Mouse (Mus musculus): ENCODE measurements around the gene Lrmda. TPM values are rescaled to one million over a fixed set of nuclear protein-coding genes. Genes with fewer than 3 reads are reported as not detected.

Gene Lrmda
- polyA plus RNA-seq, 1 experiment from 2014 or later = 0.20 TPM

DNA sequence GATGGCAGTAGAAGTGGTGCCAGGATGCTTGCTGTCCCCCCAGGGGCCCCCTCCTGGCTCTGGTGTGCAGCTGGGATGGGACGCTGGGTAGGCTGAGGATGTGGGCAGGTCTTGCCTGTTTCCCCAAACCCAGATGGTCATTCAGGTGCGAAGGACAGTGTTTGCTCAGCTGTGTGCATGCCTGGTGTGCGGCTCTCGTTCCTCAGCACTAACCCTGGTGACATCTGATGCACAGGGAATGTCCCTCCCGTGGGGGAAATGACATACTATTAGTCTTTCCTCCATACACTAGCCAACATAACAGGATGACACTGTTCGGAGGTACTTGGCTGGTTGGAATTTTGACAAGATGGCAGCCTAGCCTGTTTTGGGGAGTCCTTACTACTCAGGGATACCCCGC lies 69.8 kb downstream of the Lrmda start:
- H3K4me2 ChIP-seq (replicated peaks; ENCODE audit: low read depth, low read length) = no peak overlapping the region
- no peaks in the 10 kb centered on the region for H3K27me3 ChIP-seq (ENCODE audit: control insufficient read depth, insufficient read depth, low read length)
- H3K4me3 ChIP-seq (ENCODE audit: low read depth, low read length) = no peak overlapping the region
- no peak overlapping the region for H3K9ac ChIP-seq (ENCODE audit: low read depth, low read length)
- 0 out of 2 replicates have a peak overlapping the region, but pooled peaks have one; percentile 17 for H3K27ac ChIP-seq (ENCODE audit: low read depth, low read length)
- DNase-seq (ENCODE audit: low spot score) = no peak
- no peaks in the 10 kb centered on the region for H3K36me3 ChIP-seq (ENCODE audit: control insufficient read depth, insufficient read depth, low read length)
- 68% methylated on average over 7 of the region's 7 CpGs for whole genome bisulfite sequencing
- ATAC-seq (ENCODE audit: low FRiP score) = no peak
- H3K4me1 ChIP-seq (replicated peaks; ENCODE audit: control insufficient read depth, insufficient read depth, low read length) = no peaks in the 10 kb centered on the region
- no peaks in the 10 kb centered on the region for H3K9me3 ChIP-seq (ENCODE audit: control insufficient read depth, low read length)

DNA sequence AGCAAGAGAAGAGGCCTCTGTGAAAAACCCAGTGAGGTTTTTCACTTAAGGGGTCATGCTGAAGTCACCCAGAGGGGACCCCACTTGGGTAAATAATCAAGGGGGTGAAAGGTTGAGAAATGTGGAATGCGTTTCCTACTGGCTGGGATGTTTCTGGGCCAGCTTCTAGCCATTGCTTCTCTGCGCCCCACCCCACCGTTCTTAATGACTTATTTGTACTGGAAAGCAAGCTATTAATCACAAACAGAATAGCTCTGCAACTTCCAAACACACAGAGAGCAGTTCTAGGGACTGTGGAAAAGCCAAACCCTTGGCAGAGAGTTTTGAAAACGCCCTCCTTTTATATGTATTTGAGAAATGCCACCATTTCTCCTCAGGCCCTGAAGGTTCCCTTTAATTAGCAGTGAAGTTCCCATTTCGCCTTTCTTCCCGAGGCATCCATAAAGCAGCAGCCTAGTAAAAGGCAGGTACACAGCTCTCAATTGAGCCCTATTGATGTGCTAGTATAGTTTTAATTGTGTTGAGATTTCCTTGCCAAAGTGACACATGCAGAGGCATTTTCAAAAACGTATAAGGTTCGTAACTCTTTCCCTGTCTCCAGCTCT lies 70.5 kb downstream of the Lrmda start:
- 65% methylated on average over 8 of the region's 8 CpGs for WGBS
- no peaks in the 10 kb centered on the region for H3K4me1 ChIP-seq (replicated peaks; ENCODE audit: control insufficient read depth, insufficient read depth, low read length)
- no peak overlapping the region for H3K4me2 ChIP-seq (replicated peaks; ENCODE audit: low read depth, low read length)
- H3K36me3 ChIP-seq (ENCODE audit: control insufficient read depth, insufficient read depth, low read length) = no peaks in the 10 kb centered on the region
- H3K9ac ChIP-seq (ENCODE audit: low read depth, low read length) = no peak overlapping the region
- DNase-seq (ENCODE audit: low spot score) (no peak), ATAC-seq (ENCODE audit: low FRiP score) (no peak)
- H3K9me3 ChIP-seq (ENCODE audit: control insufficient read depth, low read length) = no peaks in the 10 kb centered on the region
- peak overlapping the region; percentile 21; the same call in 1 of the 2 replicates for H3K27ac ChIP-seq (ENCODE audit: low read depth, low read length)
- no peaks in the 10 kb centered on the region for H3K27me3 ChIP-seq (ENCODE audit: control insufficient read depth, insufficient read depth, low read length)
- no peak overlapping the region for H3K4me3 ChIP-seq (ENCODE audit: low read depth, low read length)

DNA sequence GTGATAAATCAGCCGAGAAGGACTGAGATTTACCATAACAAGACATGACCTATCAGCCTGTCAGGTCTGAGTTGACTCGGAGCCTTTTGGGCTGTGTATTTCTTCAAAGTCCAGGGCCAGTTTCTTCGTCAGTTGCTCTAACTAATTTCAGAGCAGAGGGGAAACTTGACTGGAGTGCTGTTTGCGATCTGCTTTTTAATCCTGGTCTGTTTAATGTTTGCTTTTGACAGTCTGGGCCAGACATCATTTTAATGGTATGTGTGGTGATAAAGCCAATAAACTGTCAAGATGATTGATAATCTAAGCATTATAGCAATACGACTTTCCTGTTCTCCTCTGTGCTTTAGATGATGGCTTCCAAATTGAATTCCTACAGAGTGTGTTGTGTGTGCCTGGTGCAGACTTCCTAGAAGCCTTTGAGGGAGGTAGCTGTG lies 71.3 kb downstream of the Lrmda start:
- no peaks in the 10 kb centered on the region for H3K4me1 ChIP-seq (replicated peaks; ENCODE audit: control insufficient read depth, insufficient read depth, low read length)
- no peak for ATAC-seq (ENCODE audit: low FRiP score)
- H3K9me3 ChIP-seq (ENCODE audit: control insufficient read depth, low read length) = no peaks in the 10 kb centered on the region
- H3K4me2 ChIP-seq (replicated peaks; ENCODE audit: low read depth, low read length) = no peak overlapping the region
- 51% methylated on average over 5 of the region's 5 CpGs for WGBS
- DNase-seq (ENCODE audit: low spot score) = no peak
- H3K27ac ChIP-seq (ENCODE audit: low read depth, low read length) = no peak overlapping the region
- H3K27me3 ChIP-seq (ENCODE audit: control insufficient read depth, insufficient read depth, low read length) = no peaks in the 10 kb centered on the region
- no peak overlapping the region for H3K9ac ChIP-seq (ENCODE audit: low read depth, low read length)
- H3K4me3 ChIP-seq (ENCODE audit: low read depth, low read length) = no peak overlapping the region
- H3K36me3 ChIP-seq (ENCODE audit: control insufficient read depth, insufficient read depth, low read length) = no peaks in the 10 kb centered on the region

DNA sequence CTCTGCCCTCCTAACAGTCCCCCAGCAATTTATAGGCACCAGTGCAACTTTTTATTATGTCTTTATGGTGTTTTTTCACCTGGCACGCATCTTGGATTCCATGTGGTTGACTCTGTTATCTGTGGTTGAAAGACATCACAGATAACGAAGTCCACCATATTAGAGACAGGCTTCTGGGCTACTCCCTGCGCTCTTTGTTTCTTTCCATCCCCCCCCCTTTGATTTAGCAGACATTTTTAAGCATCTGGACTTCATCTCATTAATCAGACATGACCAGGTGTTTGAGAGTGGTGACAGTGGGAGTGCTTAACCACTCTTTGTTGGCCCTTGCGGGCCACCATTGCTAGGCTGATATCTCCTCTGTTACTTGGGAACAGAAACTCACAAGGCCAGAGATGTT lies 71.8 kb downstream of the Lrmda start:
- H3K9me3 ChIP-seq (ENCODE audit: control insufficient read depth, low read length) = no peaks in the 10 kb centered on the region
- ATAC-seq (ENCODE audit: low FRiP score) = no peak
- H3K27ac ChIP-seq (ENCODE audit: low read depth, low read length) = no peak overlapping the region
- no peak overlapping the region for H3K4me2 ChIP-seq (replicated peaks; ENCODE audit: low read depth, low read length)
- H3K27me3 ChIP-seq (ENCODE audit: control insufficient read depth, insufficient read depth, low read length) = no peaks in the 10 kb centered on the region
- H3K4me1 ChIP-seq (replicated peaks; ENCODE audit: control insufficient read depth, insufficient read depth, low read length) = no peaks in the 10 kb centered on the region
- H3K4me3 ChIP-seq (ENCODE audit: low read depth, low read length) = no peak overlapping the region
- no peak for DNase-seq (ENCODE audit: low spot score)
- H3K9ac ChIP-seq (ENCODE audit: low read depth, low read length) = no peak overlapping the region
- 84% methylated on average over 4 of the region's 4 CpGs for WGBS
- H3K36me3 ChIP-seq (ENCODE audit: control insufficient read depth, insufficient read depth, low read length) = no peaks in the 10 kb centered on the region

DNA sequence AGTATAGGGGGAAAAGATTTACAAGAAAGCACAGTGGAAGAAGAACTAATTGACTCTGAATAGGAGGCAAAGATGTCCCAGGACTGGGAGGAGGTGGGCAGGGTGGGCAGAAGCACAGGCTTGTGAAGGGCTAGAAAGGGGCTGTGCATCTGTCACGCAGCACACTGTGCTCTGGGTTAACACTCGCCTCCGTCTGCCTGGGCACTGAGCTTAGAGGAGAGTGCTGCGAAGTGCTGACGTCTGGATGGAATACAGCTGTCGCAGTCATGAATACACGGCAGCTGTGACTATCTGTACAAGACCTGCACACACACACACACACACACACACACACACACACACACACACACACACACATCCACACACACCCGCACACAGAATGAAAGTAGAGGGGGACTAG lies 73.6 kb downstream of the Lrmda start:
- Histone ChIP-seq H3K9ac (ENCODE audit: low read depth, low read length) (no peak overlapping the region), H3K27me3 (ENCODE audit: control insufficient read depth, insufficient read depth, low read length) (no peaks in the 10 kb centered on the region), H3K4me2 (replicated peaks; ENCODE audit: low read depth, low read length) (no peak overlapping the region), H3K27ac (ENCODE audit: low read depth, low read length) (no peak overlapping the region), H3K4me1 (replicated peaks; ENCODE audit: control insufficient read depth, insufficient read depth, low read length) (no peaks in the 10 kb centered on the region), H3K36me3 (ENCODE audit: control insufficient read depth, insufficient read depth, low read length) (no peaks in the 10 kb centered on the region), H3K9me3 (ENCODE audit: control insufficient read depth, low read length) (no peaks in the 10 kb centered on the region), H3K4me3 (ENCODE audit: low read depth, low read length) (no peak overlapping the region)
- no peak for ATAC-seq (ENCODE audit: low FRiP score)
- DNase-seq (ENCODE audit: low spot score) = no peak
- WGBS = 42% methylated on average over 8 of the region's 8 CpGs

DNA sequence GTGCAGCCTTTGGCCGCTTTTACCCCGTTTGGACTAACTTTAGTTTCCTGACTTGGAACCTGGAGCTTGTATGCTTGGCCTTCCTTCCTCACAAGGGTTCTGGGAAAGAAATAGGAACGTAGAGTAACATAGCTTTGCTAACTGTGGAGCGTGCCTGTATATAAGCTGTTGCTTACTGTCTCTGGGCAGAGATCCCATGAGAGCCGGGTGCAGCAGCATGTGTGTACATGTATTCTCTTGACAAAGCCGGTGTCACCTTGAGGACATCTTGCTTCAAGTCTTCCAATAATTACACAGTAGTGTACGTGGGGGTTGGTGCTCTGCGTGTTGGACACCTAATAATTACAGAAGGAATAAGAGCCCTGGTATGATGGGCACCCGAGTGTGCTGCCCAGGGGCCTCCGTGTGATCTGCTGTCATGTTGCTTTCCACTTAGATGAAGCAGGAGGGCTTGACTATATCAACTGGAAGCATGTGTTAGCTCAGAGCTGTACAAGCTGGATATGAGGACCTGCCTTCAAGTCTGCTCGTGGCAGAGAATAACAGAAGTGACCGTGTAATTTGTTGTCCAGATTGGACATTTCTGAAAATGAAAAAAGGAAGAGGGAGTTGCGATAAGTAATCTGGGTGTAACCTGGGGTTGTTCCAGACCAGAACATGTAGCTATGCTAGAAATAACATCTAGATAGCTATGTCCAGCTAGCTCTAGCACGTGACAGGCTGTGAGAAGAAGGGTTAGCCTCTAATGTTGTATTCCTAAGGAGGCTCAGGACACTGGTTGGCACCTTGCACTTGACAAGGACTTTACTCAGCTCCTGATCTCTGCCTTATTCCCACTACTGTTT lies 82.7 kb downstream of the Lrmda start:
- H3K4me3 ChIP-seq (ENCODE audit: low read depth, low read length) = no peak overlapping the region
- H3K4me1 ChIP-seq (replicated peaks; ENCODE audit: control insufficient read depth, insufficient read depth, low read length) = no peaks in the 10 kb centered on the region
- peaks cover 2% of the 10 kb centered on the region; the same call in 1 of the 2 replicates for H3K9me3 ChIP-seq (ENCODE audit: control insufficient read depth, low read length)
- no peaks in the 10 kb centered on the region for H3K27me3 ChIP-seq (ENCODE audit: control insufficient read depth, insufficient read depth, low read length)
- H3K9ac ChIP-seq (ENCODE audit: low read depth, low read length) = no peak overlapping the region
- 88% methylated on average over 14 of the region's 14 CpGs for WGBS
- H3K27ac ChIP-seq (ENCODE audit: low read depth, low read length) = no peak overlapping the region
- no peak overlapping the region for H3K4me2 ChIP-seq (replicated peaks; ENCODE audit: low read depth, low read length)
- H3K36me3 ChIP-seq (ENCODE audit: control insufficient read depth, insufficient read depth, low read length) = no peaks in the 10 kb centered on the region
- ATAC-seq (ENCODE audit: low FRiP score) (no peak), DNase-seq (ENCODE audit: low spot score) (no peak)

DNA sequence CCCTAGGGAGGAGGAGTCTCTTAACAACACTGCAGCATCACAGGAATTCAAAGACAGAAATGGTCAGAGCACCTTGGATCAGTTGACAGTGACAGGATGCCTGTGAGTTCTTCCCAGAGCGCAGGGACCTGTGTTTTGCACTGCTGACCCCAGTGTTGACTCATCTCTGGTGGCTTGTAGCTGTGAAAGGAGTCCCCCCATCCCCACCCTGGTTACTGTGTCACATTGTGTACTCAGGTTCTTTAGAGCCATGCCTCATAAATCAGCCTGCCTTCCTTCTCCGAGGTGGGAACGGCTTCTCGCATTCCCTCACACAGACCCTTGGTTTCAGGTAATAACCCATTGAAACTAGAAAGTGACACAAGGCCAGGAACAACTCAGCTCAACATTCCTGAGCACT lies 86.3 kb downstream of the Lrmda start:
- Histone ChIP-seq H3K4me3 (ENCODE audit: low read depth, low read length) (no peak overlapping the region), H3K9me3 (ENCODE audit: control insufficient read depth, low read length) (no peaks in the 10 kb centered on the region), H3K4me1 (replicated peaks; ENCODE audit: control insufficient read depth, insufficient read depth, low read length) (no peaks in the 10 kb centered on the region), H3K27ac (ENCODE audit: low read depth, low read length) (no peak overlapping the region), H3K36me3 (ENCODE audit: control insufficient read depth, insufficient read depth, low read length) (no peaks in the 10 kb centered on the region), H3K4me2 (replicated peaks; ENCODE audit: low read depth, low read length) (no peak overlapping the region), H3K27me3 (ENCODE audit: control insufficient read depth, insufficient read depth, low read length) (no peaks in the 10 kb centered on the region), H3K9ac (ENCODE audit: low read depth, low read length) (no peak overlapping the region)
- WGBS = 66% methylated on average over 4 of the region's 4 CpGs
- no peak for ATAC-seq (ENCODE audit: low FRiP score)
- DNase-seq (ENCODE audit: low spot score) = no peak

DNA sequence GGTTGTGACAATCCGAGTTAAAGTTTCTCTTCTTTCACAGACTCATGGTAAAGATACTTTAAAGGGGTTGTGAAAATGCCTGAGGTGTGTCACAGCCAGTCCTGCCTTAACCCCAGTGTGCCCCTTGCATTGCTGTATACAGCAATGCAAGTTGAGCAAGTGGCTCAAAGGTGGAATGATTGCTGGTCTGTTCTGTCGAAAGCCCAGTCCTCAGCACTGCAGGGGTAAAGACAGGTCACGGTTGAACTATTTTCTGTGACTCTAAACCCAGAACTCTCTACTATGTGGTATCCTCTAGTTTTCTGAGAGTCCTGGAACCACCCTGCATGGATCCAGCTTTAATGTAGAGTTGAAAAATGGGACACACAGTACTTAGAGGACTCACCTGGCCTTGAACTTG lies 87.3 kb downstream of the Lrmda start:
- H3K4me2 ChIP-seq (replicated peaks; ENCODE audit: low read depth, low read length) = no peak overlapping the region
- H3K27ac ChIP-seq (ENCODE audit: low read depth, low read length) = no peak overlapping the region
- no peaks in the 10 kb centered on the region for H3K36me3 ChIP-seq (ENCODE audit: control insufficient read depth, insufficient read depth, low read length)
- H3K9me3 ChIP-seq (ENCODE audit: control insufficient read depth, low read length) = no peaks in the 10 kb centered on the region
- H3K27me3 ChIP-seq (ENCODE audit: control insufficient read depth, insufficient read depth, low read length) = no peaks in the 10 kb centered on the region
- 76% methylated on average over 3 of the region's 3 CpGs for WGBS
- ATAC-seq (ENCODE audit: low FRiP score) (no peak), DNase-seq (ENCODE audit: low spot score) (no peak)
- H3K4me3 ChIP-seq (ENCODE audit: low read depth, low read length) = no peak overlapping the region
- H3K4me1 ChIP-seq (replicated peaks; ENCODE audit: control insufficient read depth, insufficient read depth, low read length) = no peaks in the 10 kb centered on the region
- H3K9ac ChIP-seq (ENCODE audit: low read depth, low read length) = no peak overlapping the region

DNA sequence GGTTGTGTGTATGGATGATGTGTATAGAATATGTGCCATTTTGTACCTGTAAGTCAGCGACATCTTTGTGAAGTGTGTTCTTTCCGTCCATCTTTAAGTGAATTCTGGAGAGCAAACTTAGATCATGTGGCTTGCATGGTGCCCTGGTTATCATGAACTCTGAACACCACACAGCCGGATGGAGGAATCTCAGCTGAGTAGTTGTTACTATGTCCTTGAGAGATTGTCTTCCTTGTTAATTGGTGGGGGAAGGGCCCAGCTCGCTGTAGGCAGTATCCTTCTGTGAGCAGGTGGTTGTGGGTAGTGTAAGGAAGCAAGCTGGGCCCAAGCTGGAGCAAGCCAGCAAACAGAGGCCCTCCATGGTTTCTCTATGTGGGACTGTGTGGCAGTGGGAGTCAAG lies 89.9 kb downstream of the Lrmda start:
- H3K27me3 ChIP-seq (ENCODE audit: control insufficient read depth, insufficient read depth, low read length) = no peaks in the 10 kb centered on the region
- H3K27ac ChIP-seq (ENCODE audit: low read depth, low read length) = no peak overlapping the region
- H3K9me3 ChIP-seq (ENCODE audit: control insufficient read depth, low read length) = no peaks in the 10 kb centered on the region
- no peak overlapping the region for H3K9ac ChIP-seq (ENCODE audit: low read depth, low read length)
- no peaks in the 10 kb centered on the region; the same call in 1 of the 2 replicates for H3K4me1 ChIP-seq (replicated peaks; ENCODE audit: control insufficient read depth, insufficient read depth, low read length)
- DNase-seq (ENCODE audit: low spot score) = no peak
- WGBS = 80% methylated on average over 4 of the region's 4 CpGs
- ATAC-seq (ENCODE audit: low FRiP score) = no peak
- no peaks in the 10 kb centered on the region for H3K36me3 ChIP-seq (ENCODE audit: control insufficient read depth, insufficient read depth, low read length)
- no peak overlapping the region for H3K4me3 ChIP-seq (ENCODE audit: low read depth, low read length)
- H3K4me2 ChIP-seq (replicated peaks; ENCODE audit: low read depth, low read length) = no peak overlapping the region

All from hindbrain, embryonic 11.5 days (tissue).